In the genomic region with DNA sequence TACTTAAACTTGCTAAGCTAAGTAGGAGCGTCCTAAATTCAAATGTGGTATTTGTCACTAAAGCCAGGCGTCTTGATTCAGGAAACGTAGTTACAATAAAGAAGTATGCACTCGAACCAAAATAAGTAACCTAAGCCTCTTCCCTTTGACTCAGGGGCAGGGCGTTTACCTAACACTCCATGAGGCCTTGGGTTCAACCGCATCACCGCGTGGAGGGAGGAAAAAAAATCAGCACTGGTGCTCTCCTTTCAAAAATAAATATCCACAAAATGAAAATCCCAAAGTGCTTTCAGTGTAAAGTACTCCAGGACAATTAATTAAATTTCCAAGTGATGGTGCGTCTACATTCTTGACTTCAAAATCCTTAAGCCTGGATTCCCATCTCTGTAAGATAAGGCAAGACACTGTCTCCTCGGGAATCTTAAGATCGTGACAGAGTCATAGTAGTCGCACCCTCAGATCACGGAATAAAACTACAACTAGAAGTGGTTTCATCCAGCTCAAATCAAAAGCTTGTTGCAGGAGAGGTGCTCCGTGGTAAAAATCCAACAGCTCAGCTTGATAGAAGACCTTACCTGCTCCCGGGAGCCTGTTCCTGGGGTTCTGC, we compare ENCODE assay signal across 8 mouse cellular contexts. TPM values are rescaled to one million over a fixed set of nuclear protein-coding genes. Genes with fewer than 3 reads are reported as not detected.
DNase-seq lines count a peak whose midpoint lies in the region; ATAC-seq lines count a peak whose summit lies in the region.

No protein-coding gene starts in this region.

- peak overlapping the region; percentile 91 for H3K9ac ChIP-seq in kidney, embryonic 14.5 days (ENCODE audit: low read depth, low read length)
- H3K9ac ChIP-seq in heart, embryonic 16.5 days (ENCODE audit: low read length) = peak overlapping the region; percentile 97

- H3K79me2 ChIP-seq in macrophage (ENCODE audit: inconsistent target) = peaks cover 49% of the 10 kb centered on the region

- H3K27ac ChIP-seq in kidney, embryonic 14.5 days (ENCODE audit: low read depth, low read length) = peak overlapping the region; percentile 88
- H3K27ac ChIP-seq in heart, embryonic 16.5 days (ENCODE audit: low read length) = peak overlapping the region; percentile 91
- H3K27ac ChIP-seq in macrophage = peak overlapping the region; percentile 31; the same call in 1 of the 2 replicates

- DNase-seq in kidney, postnatal 4 days = no peak
- peak; percentile 21 for DNase-seq in ZHBTc4 (ENCODE audit: low read depth, low spot score)
- DNase-seq in layer of hippocampus, adult 8-10 months (ENCODE audit: low spot score in 2 of 2) = no peak
- DNase-seq in layer of hippocampus, adult 9-10 months (ENCODE audit: low spot score) = no peak
- DNase-seq in kidney, postnatal 25 days = no peak

- no peaks in the 10 kb centered on the region for H3K27me3 ChIP-seq in kidney, embryonic 14.5 days (ENCODE audit: control insufficient read depth, insufficient read depth, low read length)
- H3K27me3 ChIP-seq in heart, embryonic 16.5 days (ENCODE audit: control insufficient read depth, insufficient read depth, low read length) = no peaks in the 10 kb centered on the region

- peaks cover 11% of the 10 kb centered on the region; the same call in 1 of the 2 replicates for H3K4me1 ChIP-seq in kidney, embryonic 14.5 days (ENCODE audit: control insufficient read depth, insufficient read depth, low read length)
- H3K4me1 ChIP-seq in heart, embryonic 16.5 days (ENCODE audit: control insufficient read depth, insufficient read depth, low read length) = peaks cover 15% of the 10 kb centered on the region

- ATAC-seq in kidney, embryonic 14.5 days (ENCODE audit: low FRiP score, low TSS enrichment) = no peak; the same call in 1 of the 2 replicates
- no peak for ATAC-seq in heart, embryonic 16.5 days (replicated peaks; ENCODE audit: extremely low read depth, insufficient read depth, low FRiP score)

- peak overlapping the region; percentile 76 for H3K4me2 ChIP-seq in kidney, embryonic 14.5 days (replicated peaks; ENCODE audit: low read depth, low read length)
- peak overlapping the region; percentile 94 for H3K4me2 ChIP-seq in heart, embryonic 16.5 days (ENCODE audit: low read depth, low read length)

- no peaks in the 10 kb centered on the region for H3K9me3 ChIP-seq in kidney, embryonic 14.5 days (ENCODE audit: control insufficient read depth, low read length)
- no peaks in the 10 kb centered on the region for H3K9me3 ChIP-seq in heart, embryonic 16.5 days (replicated peaks; ENCODE audit: control insufficient read depth, low read length)

- H3K36me3 ChIP-seq in kidney, embryonic 14.5 days (ENCODE audit: control insufficient read depth, insufficient read depth, low read length) = peaks cover 9% of the 10 kb centered on the region
- H3K36me3 ChIP-seq in heart, embryonic 16.5 days (ENCODE audit: control insufficient read depth, insufficient read depth) = peaks cover 3% of the 10 kb centered on the region; the same call in 1 of the 2 replicates
- peaks cover 5% of the 10 kb centered on the region for H3K36me3 ChIP-seq in macrophage (ENCODE audit: inconsistent target)

- peak overlapping the region; percentile 99 for H3K4me3 ChIP-seq in kidney, embryonic 14.5 days (ENCODE audit: low read length)
- H3K4me3 ChIP-seq in heart, embryonic 16.5 days (ENCODE audit: low read length) = peak overlapping the region; percentile 98
- H3K4me3 ChIP-seq in macrophage (ENCODE audit: inconsistent target) = peak overlapping the region; percentile 84

- 4% methylated on average over 15 of the region's 15 CpGs for WGBS in kidney, embryonic 14.5 days
- WGBS in heart, embryonic 16.5 days = 3% methylated on average over 15 of the region's 15 CpGs
- 2% methylated on average over 15 of the region's 15 CpGs for WGBS in macrophage (ENCODE audit: missing documents)

RNA-seq across cellular contexts. Expression of a gene that starts 0.7 kb away (rescaled TPM):
- polyA plus RNA-seq in kidney, embryonic 14.5 days (2014; fragmentation: Nextera tagmentation; extraction: Ambion mirVana) = 31.8 and 35.2 TPM in 2 replicates
- 19.8 and 22.3 TPM in 2 replicates for polyA plus RNA-seq in heart, embryonic 16.5 days (2015; fragmentation: Nextera tagmentation; extraction: Ambion mirVana)
- total RNA-seq in macrophage (2018; cell fraction: chromatin; rRNA removed) = 100 to 1,000 TPM in 23 of 26 experiments, 10 to 100 TPM in 3; 86.6 to 162 (median 126) TPM
- 10 to 100 TPM; 15.0 to 23.2 (median 19.5) TPM for total RNA-seq in macrophage (2018; cell fraction: cytosol; rRNA removed)
- 100 to 1,000 TPM in 1 of 26 experiments, 10 to 100 TPM in 25; 48.9 to 114 (median 67.5) TPM for total RNA-seq in macrophage (2018; cell fraction: nucleus; rRNA removed)
- polyA plus RNA-seq in macrophage (2018) = 9.3 to 14.3 TPM (median 13.0 TPM) in 3 replicates
- 10 to 100 TPM; 33.5 to 48.0 (median 45.6) TPM for total RNA-seq in layer of hippocampus, adult 8-10 months (2022)

RNA-seq across cellular contexts. Expression of a gene that starts 4.7 kb away (rescaled TPM):
- polyA plus RNA-seq in kidney, embryonic 14.5 days (2014; fragmentation: Nextera tagmentation; extraction: Ambion mirVana) = 200 and 253 TPM in 2 replicates
- 84.2 and 107 TPM in 2 replicates for polyA plus RNA-seq in heart, embryonic 16.5 days (2015; fragmentation: Nextera tagmentation; extraction: Ambion mirVana)
- 1 to 10 TPM in 1 of 26 experiments, not detected in 25; 4.3 TPM for total RNA-seq in macrophage (2018; cell fraction: chromatin; rRNA removed)
- total RNA-seq in macrophage (2018; cell fraction: cytosol; rRNA removed) = 1 to 10 TPM; 1.2 to 4.9 (median 2.7) TPM
- total RNA-seq in macrophage (2018; cell fraction: nucleus; rRNA removed) = 1 to 10 TPM in 2 of 26 experiments, not detected in 24; 2.5 TPM
- polyA plus RNA-seq in macrophage (2018) = 2.5 to 4.7 TPM (median 4.1 TPM) in 3 replicates
- 10 to 100 TPM in 2 of 4 experiments, 1 to 10 TPM in 2; 8.5 to 13.2 (median 11.4) TPM for total RNA-seq in layer of hippocampus, adult 8-10 months (2022)

RNA-seq across cellular contexts. Expression of a gene that starts 21.5 kb away (rescaled TPM):
- 78.8 and 91.0 TPM in 2 replicates for polyA plus RNA-seq in kidney, embryonic 14.5 days (2014; fragmentation: Nextera tagmentation; extraction: Ambion mirVana)
- polyA plus RNA-seq in heart, embryonic 16.5 days (2015; fragmentation: Nextera tagmentation; extraction: Ambion mirVana) = 26.6 and 30.1 TPM in 2 replicates
- total RNA-seq in macrophage (2018; cell fraction: chromatin; rRNA removed) = 10 to 100 TPM; 10.4 to 71.5 (median 48.6) TPM
- 10 to 100 TPM; 14.6 to 25.5 (median 20.8) TPM for total RNA-seq in macrophage (2018; cell fraction: cytosol; rRNA removed)
- total RNA-seq in macrophage (2018; cell fraction: nucleus; rRNA removed) = 10 to 100 TPM in 23 of 26 experiments, 1 to 10 TPM in 3; 5.6 to 63.7 (median 19.5) TPM
- polyA plus RNA-seq in macrophage (2018) = 17.2 to 68.0 TPM (median 31.3 TPM) in 3 replicates
- total RNA-seq in layer of hippocampus, adult 8-10 months (2022) = 10 to 100 TPM; 36.1 to 57.4 (median 38.8) TPM

Comparison
In these comparisons a context has a peak if more than half of its experiments do, and no peak if none do; other contexts are left out.
1. H3K27ac ChIP-seq: peak in every context shown above with its lines; median percentile 91 in heart, embryonic 16.5 days; 88 in kidney, embryonic 14.5 days; 31 in macrophage.
2. RNA of a gene that starts 4.7 kb away (polyA plus RNA-seq): 200 to 253 TPM in kidney, embryonic 14.5 days and 84.2 to 107 TPM in heart, embryonic 16.5 days; 2.5 to 4.7 TPM in macrophage; every median in the first group is over 10 times any median in the second.
3. Peak in every context shown above with its lines, with median percentiles within 50 percentile points of each other: H3K4me3 ChIP-seq.